Mouse (Mus musculus): ENCODE measurements around the gene Zfp988.
"Not testable (repeated sequence)": the region's sequence is repeated elsewhere in the genome, so short reads cannot be mapped to it uniquely, and the experiment has no call there.

Zfp988 gene

DNA sequence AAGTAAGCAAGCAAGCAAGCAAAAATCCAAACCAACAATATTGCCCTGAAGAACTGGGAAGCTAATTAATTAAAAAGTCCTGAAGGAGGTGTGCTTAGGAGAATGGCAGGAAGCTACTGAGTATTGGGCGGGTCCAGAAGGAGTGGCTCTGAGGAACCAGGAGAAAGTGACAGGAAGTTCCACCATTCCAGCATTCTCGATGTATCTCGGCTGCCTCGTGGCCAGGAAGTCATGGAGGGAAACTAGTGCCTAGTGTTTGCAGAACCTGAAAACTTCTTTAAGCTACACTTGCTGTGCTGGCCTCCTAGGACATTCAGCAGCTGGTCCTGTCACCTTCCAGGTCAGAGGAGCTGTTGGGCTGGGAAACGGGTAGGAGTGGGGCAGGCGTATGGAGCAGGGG lies at the start of gene Zfp988:
TSS of gene Zfp988 (plus strand) at position 239 of the 400 bp plus-strand sequence.
- in situ Hi-C loops (cut with MboI; ENCODE audit: unreplicated experiment in 2 of 2), result not testable (repeated sequence)

GRCm38 (mm10) chr4:147262708-147263107 lies 42.8 kb upstream of the Zfp988 start:
- in situ Hi-C loops (cut with MboI; ENCODE audit: unreplicated experiment in 2 of 2), result loop anchor here (25.0 kb wide), 1 partner anchor 325 kb away; no protein-coding TSS in a partner anchor

DNA sequence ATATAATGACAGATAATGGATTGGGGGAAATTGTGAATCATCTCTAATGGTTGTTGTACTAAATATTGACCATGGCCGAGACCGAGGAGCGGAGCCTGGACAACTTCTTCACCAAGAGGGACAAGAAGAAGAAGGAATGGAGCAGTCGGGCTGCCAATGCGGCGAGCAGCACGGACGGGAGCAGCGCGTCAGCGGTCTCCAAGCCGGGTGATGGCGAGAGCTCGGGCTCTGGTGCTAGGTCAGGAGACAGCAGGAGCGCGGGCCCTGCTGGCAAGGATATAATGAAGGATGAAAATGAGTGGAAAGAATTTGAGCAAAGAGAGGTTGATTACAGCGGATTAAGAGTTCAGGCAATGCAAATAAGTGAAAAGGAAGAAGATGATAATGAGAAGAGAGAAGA lies 38.2 kb upstream of the Zfp988 start:
- in situ Hi-C loops (cut with MboI; ENCODE audit: unreplicated experiment in 2 of 2), result loop anchor here (25.0 kb wide), 1 partner anchor 320 kb away; no protein-coding TSS in a partner anchor

DNA sequence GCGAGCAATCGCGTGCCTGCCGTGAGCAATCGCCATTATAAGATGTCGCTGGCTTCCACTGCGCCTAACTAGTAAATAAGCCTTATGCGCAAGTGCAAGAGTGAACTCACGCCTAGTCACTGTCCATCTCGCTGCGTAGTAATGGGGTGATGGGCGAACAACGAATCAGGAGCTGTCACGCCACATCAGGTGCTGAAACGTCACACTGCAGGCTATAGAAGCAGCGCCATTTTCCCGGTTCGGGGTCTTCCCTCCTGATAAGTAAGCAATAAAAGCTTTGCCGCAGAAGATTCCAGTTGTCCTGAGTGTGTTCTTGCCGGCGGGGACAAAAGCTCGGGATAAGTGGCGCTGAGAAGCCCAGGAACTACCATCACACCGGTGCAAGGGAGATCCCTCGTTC lies 36.7 kb upstream of the Zfp988 start:
- in situ Hi-C loops (cut with MboI; ENCODE audit: unreplicated experiment in 2 of 2), result loop anchor here (25.0 kb wide), 1 partner anchor 319 kb away; no protein-coding TSS in a partner anchor

DNA sequence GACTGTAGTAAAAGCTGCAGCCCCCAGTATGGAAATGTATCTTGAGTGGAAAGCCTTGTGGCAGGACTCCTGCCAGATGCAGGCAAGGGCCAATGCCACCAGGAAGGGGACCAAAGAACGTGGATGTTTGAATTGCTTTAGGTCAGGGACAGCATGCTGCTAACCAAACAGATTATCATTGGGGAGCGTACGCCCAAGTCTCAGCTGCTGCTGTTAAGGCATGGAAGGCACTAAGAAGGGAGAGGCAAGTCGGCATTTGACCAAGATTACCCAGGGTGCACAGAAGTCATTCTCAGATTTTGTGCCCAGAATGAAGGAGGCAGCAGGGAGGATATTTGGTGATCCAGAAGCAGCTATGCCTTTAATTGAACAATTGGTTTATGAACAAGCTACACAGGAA lies 35.4 kb upstream of the Zfp988 start:
- in situ Hi-C loops (cut with MboI; ENCODE audit: unreplicated experiment in 2 of 2), result loop anchor here (25.0 kb wide), 1 partner anchor 317 kb away; no protein-coding TSS in a partner anchor

GRCm38 (mm10) chr4:147271601-147272000 lies 33.9 kb upstream of the Zfp988 start:
- in situ Hi-C loops (cut with MboI; ENCODE audit: unreplicated experiment in 2 of 2), result loop anchor here (25.0 kb wide), 1 partner anchor 316 kb away; no protein-coding TSS in a partner anchor

DNA sequence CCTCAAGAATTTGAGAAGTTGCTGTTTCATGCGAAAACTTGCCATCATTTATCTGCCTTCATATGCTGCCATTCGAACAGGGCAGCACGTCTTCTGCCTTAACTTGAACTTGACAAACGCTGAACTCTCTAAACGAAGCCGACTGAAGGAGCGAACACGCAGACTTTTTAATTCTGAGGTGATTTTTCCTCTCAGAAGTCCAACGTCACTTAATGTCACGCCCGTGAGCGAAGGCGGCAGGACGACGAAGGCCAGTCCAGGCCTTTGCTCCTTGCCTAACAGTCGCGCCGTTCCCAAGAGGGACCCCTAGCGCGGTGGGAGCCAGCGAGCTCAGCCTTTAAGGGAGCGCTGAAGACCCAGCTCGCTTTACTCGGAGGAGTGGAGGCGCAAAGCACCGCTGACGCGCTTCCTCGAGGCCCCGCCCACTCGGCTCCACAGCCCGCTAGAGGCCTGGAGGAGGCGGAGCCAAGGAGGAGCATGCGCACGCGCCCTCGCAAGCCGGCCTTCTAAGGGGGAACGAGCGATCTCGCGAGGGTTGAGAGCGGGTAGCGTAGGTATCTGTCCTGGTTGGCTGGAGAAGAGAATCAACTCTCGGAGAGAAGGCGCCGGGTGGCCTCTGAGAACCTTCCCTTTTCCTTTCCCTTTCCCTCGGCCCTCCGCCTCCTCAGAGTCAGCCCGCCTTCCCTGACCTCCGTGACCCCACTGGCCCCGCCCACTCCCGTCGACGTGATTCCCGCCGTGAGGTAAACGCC lies 30.3 kb upstream of the Zfp988 start:
- in situ Hi-C loops (cut with MboI; ENCODE audit: unreplicated experiment in 2 of 2), result not testable (repeated sequence)

- in situ Hi-C loops (cut with MboI; ENCODE audit: unreplicated experiment in 2 of 2), result not testable (repeated sequence)
Measured at GRCm38 (mm10) chr4:147275773-147276140, 29.7 kb upstream of the Zfp988 start.

GRCm38 (mm10) chr4:147280406-147280805 lies 25.1 kb upstream of the Zfp988 start:
- in situ Hi-C loops (cut with MboI; ENCODE audit: unreplicated experiment in 2 of 2), result not testable (repeated sequence)

GRCm38 (mm10) chr4:147298585-147298984 lies 6.9 kb upstream of the Zfp988 start:
- in situ Hi-C loops (cut with MboI; ENCODE audit: unreplicated experiment in 2 of 2), result not testable (repeated sequence)

GRCm38 (mm10) chr4:147302375-147302774 lies 3.1 kb upstream of the Zfp988 start:
- in situ Hi-C loops (cut with MboI; ENCODE audit: unreplicated experiment in 2 of 2), result not testable (repeated sequence)

DNA sequence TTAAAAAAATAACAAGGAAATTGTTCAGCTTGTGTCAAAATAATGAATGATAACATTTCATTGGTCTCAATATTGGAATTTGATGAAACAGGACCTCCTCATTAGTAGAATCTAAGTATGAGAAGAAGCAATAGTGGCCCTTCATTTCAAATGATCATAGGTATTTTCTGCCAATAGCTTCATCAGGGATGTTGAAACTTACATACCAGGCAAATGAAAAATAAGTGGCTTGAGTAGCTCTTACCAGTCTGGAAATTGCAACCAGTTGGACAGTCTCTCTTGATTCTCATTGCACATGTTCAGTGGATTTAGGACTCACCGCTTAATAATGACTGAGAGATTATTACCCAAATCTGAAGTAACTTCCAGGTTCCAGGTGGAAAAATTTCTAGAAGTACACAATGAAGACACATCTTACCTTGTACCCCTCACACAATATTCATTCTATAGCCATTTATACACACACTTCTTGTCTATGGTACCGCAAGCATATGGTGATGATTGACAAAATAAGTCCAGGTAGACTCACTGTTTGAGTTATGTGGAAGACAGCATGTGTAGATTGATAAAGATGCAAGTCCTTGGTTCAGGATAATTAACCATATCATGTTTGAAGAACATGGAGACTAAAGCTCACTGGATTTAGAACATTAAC lies 29.7 kb downstream of the Zfp988 start:
- in situ Hi-C loops (cut with MboI; ENCODE audit: unreplicated experiment in 2 of 2), result loop anchor here (25.0 kb wide), 2 partner anchors 1798 to 1898 kb away; no protein-coding TSS in a partner anchor

DNA sequence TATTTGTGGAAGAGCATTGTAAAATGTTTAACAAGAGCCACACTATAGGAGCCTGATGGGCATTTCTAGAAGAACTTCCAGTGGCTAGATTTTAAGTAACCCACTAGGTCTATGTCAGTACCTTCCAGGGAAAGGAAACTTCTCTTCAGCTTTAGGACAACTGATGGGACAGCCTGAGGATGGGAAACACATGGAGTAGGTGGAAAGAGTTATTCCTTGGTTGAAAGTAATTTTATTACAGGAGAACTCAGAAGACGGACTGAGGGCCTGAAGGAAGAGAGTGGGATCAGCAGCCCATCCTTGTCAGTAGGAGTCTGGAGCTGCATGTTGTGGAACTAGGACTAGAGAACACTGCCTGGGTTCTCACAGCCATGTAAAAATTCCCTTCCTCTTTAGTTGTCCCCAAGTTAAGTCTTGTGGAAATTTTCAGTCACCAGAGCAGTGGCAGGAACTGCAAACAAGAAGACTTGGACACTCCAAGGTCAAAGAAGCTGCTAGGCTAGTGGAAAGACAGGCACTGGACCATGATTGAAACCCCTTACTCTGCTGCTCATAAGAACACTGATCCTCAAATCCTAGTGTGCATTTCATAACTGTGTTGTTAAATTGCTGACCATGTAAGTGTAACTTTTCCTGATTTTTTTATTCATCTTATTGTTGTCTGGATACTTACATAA lies 30.4 kb downstream of the Zfp988 start:
- in situ Hi-C loops (cut with MboI; ENCODE audit: unreplicated experiment in 2 of 2), result loop anchor here (25.0 kb wide), 2 partner anchors 1799 to 1899 kb away; no protein-coding TSS in a partner anchor

- in situ Hi-C loops (cut with MboI; ENCODE audit: unreplicated experiment in 2 of 2), result loop anchor here (25.0 kb wide), 2 partner anchors 1799 to 1899 kb away; no protein-coding TSS in a partner anchor
Measured at GRCm38 (mm10) chr4:147336368-147337195, 31.1 kb downstream of the Zfp988 start.

DNA sequence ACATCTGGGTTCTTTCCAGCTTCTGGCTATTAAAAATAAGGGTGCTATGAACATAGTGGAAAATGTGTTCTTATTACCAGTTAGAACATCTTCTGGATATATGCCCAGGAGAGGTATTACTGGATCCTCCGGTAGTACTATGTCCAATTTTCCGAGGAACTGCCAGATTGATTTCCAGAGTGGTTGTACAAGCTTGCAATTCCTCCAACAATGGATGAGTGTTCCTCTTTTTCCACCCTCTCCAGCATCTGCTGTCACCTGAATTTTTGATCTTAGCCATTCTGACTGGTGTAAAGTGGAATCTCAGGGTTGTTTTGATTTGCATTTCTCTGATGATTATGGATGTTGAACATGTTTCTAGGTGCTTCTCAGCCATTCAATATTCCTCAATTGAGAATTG lies 32.0 kb downstream of the Zfp988 start:
- in situ Hi-C loops (cut with MboI; ENCODE audit: unreplicated experiment in 2 of 2), result loop anchor here (25.0 kb wide), 2 partner anchors 1800 to 1900 kb away; no protein-coding TSS in a partner anchor

GRCm38 (mm10) chr4:147338032-147338610 lies 32.6 kb downstream of the Zfp988 start:
- in situ Hi-C loops (cut with MboI; ENCODE audit: unreplicated experiment in 2 of 2), result loop anchor here (25.0 kb wide), 2 partner anchors 1801 to 1901 kb away; no protein-coding TSS in a partner anchor

- in situ Hi-C loops (cut with MboI; ENCODE audit: unreplicated experiment in 2 of 2), result loop anchor here (25.0 kb wide), 2 partner anchors 1801 to 1901 kb away; no protein-coding TSS in a partner anchor
Measured at GRCm38 (mm10) chr4:147338706-147339105, 33.2 kb downstream of the Zfp988 start.

- in situ Hi-C loops (cut with MboI; ENCODE audit: unreplicated experiment in 2 of 2), result loop anchor here (25.0 kb wide), 2 partner anchors 1802 to 1902 kb away; no protein-coding TSS in a partner anchor
Measured at GRCm38 (mm10) chr4:147339601-147340219, 34.2 kb downstream of the Zfp988 start.

DNA sequence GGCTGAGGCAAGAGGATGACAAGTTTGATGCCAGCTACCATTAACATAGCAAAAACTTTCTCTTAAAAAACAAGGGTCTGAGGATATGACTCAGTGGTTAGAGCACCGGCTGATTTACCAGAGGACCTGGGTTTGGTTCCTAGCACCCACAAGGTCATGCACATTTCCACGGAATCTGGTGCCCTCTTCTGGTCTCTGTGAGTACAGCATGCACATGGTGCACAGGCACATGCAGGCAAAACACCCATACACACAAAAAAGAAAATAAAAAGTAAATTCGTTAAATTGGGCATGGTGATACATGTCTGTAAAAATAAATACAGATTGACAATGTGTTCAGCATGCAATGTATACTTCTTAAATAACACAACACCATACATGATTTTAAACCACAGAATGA lies 34.8 kb downstream of the Zfp988 start:
- in situ Hi-C loops (cut with MboI; ENCODE audit: unreplicated experiment in 2 of 2), result loop anchor here (25.0 kb wide), 2 partner anchors 1803 to 1903 kb away; no protein-coding TSS in a partner anchor

All from v-Abl transformed pro-B cells (cell line).